Mouse (Mus musculus) forebrain, postnatal 0 days (tissue): ENCODE measurements around the gene Tbx21. TPM values are rescaled to one million over a fixed set of nuclear protein-coding genes. Genes with fewer than 3 reads are reported as not detected.
A peak's percentile ranks its signal among the peaks of the same experiment; 100 is the strongest.

ENCODE experiments used
- ATAC-seq: fragments of 200-750 bp; cut with Nextera tagmentation; 2 replicates; pipeline ENCODE4 v1.8.0; 2017; ENCODE audit warnings: mild to moderate bottlenecking, moderate library complexity
- DNase-seq: peaks from one replicate; pipeline ENCODE4 v3.0.0-alpha.2; 2015
- H3K27ac ChIP-seq: fragments of 300-500 bp; sonication (generic); 2 replicates; pipeline ENCODE4 v1.5.1; 2014; ENCODE audit warnings: low read depth, mild to moderate bottlenecking, antibody characterized with exemption, low read length, moderate library complexity, mixed read lengths
- H3K27me3 ChIP-seq: fragments of 300-500 bp; sonication (generic); 2 replicates; pipeline ENCODE4 v1.6.1; 2014; ENCODE audit warnings: mild to moderate bottlenecking, low read length, mixed read lengths; ENCODE audit not compliant: insufficient read depth
- H3K36me3 ChIP-seq: fragments of 300-500 bp; sonication (generic); 2 replicates; pipeline ENCODE4 v1.6.1; 2014; ENCODE audit warnings: mild to moderate bottlenecking, moderate library complexity; ENCODE audit not compliant: insufficient read depth
- H3K4me1 ChIP-seq: fragments of 300-500 bp; sonication (generic); 2 replicates; pipeline ENCODE4 v1.6.1; 2014; ENCODE audit warnings: antibody characterized with exemption; ENCODE audit not compliant: insufficient read depth
- H3K4me2 ChIP-seq: fragments of 300-500 bp; sonication (generic); 2 replicates; pipeline ENCODE4 v1.6.1; 2014; ENCODE audit warnings: low read depth, mild to moderate bottlenecking, moderate library complexity
- H3K4me3 ChIP-seq: fragments of 300-500 bp; sonication (generic); 2 replicates; pipeline ENCODE4 v1.5.1; 2014; ENCODE audit warnings: low read depth, low read length, mixed read lengths
- H3K9ac ChIP-seq: fragments of 300-500 bp; sonication (generic); 2 replicates; pipeline ENCODE4 v1.6.1; 2014; ENCODE audit warnings: mild to moderate bottlenecking
- H3K9me3 ChIP-seq: fragments of 300-500 bp; sonication (generic); 2 replicates; pipeline ENCODE4 v1.6.1; 2016; ENCODE audit warnings: low read length
- CTCF ChIP-seq: sonication (generic); IDR thresholded peaks from 2 replicates; pipeline ENCODE4 v1.5.1; 2016; ENCODE audit warnings: antibody characterized with exemption, control low read depth, low read depth
- WGBS: fragments of 180-500 bp; shearing (Covaris S2); extraction: QIAGEN DNeasy Blood & Tissue Kit; methylation state at CpG from one replicate; pipeline ENCODE4 v1.1.7; 2014; 5-methylcytosine and 5-hydroxymethylcytosine counted together
- polyA plus RNA-seq: library from polyadenylated mRNA; unstranded; fragments of >200 nt; fragmentation: Nextera tagmentation; extraction: Ambion mirVana; gene quantifications from 2 replicates; pipeline ENCODE4 v1.2.1, GENCODE M21; 2015
- total RNA-seq: library from RNA; depleted of rRNA; stranded (reverse); fragments of >200 nt; gene quantifications from 2 replicates; pipeline ENCODE4 v1.2.3, GENCODE M21; 2014

Tbx21 gene
- total and polyA plus RNA-seq, 2 experiments from 2014 or later = 1.7 to 2.2 TPM

DNA sequence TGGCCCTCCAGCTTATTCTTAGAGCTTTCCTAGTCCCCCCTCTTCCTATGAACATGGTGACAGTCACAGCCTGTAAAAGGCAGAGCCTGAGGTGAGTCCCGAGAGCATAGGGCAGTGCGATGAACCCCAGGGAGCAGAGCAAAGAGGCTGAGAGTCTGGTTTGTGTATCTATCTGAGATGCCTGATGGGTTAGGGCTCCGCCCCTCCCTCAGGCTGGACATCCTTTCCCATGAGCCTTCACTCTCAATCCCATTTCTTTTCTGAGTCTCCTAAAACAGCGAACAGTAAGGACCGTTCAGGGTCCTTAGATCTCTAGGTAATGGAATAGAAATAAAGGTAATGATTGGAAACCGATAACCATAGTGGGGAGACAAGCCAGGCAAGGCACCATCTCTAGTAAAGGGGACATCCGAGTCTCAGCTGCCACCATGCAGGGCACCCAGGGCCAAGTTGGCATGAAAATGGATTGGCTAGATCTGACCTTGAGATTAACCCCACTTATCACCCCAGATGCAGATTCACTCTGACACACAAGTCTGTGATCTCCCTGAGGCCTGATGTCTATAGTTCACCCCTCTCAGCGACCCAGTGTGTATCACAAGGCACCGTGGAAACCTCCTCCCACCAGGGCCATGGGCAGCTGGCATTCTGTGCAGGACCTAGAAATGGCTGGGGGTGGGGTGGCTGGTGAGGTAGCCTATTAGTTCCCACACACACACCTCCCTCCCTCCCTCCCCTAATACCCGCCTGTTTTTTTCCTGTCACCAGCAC, 9.3 kb upstream of the Tbx21 start:
- Histone ChIP-seq H3K9me3 (no peaks in the 10 kb centered on the region), H3K27ac (no peak overlapping the region), H3K36me3 (no peaks in the 10 kb centered on the region), H3K4me2 (no peak overlapping the region), H3K4me1 (peaks cover 3% of the 10 kb centered on the region; the same call in 1 of the 2 replicates), H3K27me3 (no peaks in the 10 kb centered on the region), H3K9ac (no peak overlapping the region), H3K4me3 (no peak overlapping the region)
- ATAC-seq (no peak), DNase-seq (no peak)
- no peak for TF ChIP-seq CTCF
- whole genome bisulfite sequencing = 69% methylated on average over 10 of the region's 10 CpGs

DNA sequence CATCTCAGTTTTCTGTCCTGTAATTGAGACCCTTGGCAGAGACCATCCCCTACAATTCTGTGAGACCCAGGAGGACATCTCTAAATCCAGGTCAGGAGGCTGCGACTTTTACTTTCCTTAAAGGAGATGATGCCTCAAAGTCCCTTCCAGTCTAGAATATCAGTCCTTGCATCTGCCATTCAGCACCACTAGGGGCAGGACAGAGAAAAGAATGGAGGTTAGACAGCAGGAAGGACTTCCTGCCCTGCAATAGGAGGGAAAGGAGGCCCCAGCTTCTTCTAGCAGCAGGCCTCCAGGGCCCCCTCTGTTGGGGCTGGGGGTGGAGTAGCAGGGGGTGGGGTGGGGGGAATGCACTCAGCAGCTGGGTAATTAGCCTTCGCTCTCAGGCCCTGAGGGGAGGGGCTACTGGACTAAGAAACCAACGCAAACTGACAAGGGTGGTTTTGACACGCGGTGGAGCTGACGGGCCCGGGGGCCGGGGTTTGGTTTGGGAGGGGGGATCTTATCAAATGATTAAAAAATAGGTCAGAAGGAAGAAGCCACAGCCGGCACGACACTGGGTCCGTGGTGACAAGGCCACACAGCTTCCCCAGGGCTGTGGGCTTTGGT, 8.3 kb upstream of the Tbx21 start:
- DNase-seq (no peak), ATAC-seq (no peak)
- H3K9ac ChIP-seq = no peak overlapping the region
- no peaks in the 10 kb centered on the region for H3K36me3 ChIP-seq
- H3K9me3 ChIP-seq = no peaks in the 10 kb centered on the region
- peaks cover 3% of the 10 kb centered on the region; the same call in 1 of the 2 replicates for H3K4me1 ChIP-seq
- H3K27me3 ChIP-seq = no peaks in the 10 kb centered on the region
- H3K4me3 ChIP-seq = no peak overlapping the region
- TF ChIP-seq CTCF = peak; percentile 48
- WGBS = 13% methylated on average over 11 of the region's 11 CpGs
- H3K27ac ChIP-seq = no peak overlapping the region
- H3K4me2 ChIP-seq = no peak overlapping the region

DNA sequence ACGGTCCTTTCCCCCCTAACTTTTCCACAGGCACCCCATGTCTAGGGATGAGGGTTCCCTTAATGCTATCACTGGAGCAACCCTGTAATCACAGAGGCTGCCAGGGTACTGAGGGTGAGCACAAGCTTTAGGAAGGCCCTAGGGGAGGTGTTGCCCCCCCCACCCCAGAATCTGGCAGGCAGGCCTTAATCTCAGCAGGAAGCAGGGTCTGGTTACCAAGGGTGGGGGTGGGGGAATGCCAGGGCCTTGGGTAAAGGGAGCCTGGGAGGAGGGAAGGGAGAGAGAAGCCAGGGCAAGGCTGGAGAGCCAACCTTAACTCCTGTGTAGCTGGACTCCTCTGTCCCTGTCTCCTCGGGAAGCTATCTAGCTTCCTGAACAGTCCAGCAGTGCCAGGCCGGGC, 5.5 kb upstream of the Tbx21 start:
- no peaks in the 10 kb centered on the region for H3K9me3 ChIP-seq
- H3K4me2 ChIP-seq = no peak overlapping the region
- no peak for TF ChIP-seq CTCF
- H3K4me3 ChIP-seq = no peak overlapping the region
- peaks cover 7% of the 10 kb centered on the region for H3K27me3 ChIP-seq
- no peak overlapping the region for H3K27ac ChIP-seq
- DNase-seq = no peak
- H3K4me1 ChIP-seq = no peaks in the 10 kb centered on the region
- no peaks in the 10 kb centered on the region for H3K36me3 ChIP-seq
- ATAC-seq = no peak
- H3K9ac ChIP-seq = no peak overlapping the region
- WGBS = 69% methylated on average over 3 of the region's 3 CpGs

DNA sequence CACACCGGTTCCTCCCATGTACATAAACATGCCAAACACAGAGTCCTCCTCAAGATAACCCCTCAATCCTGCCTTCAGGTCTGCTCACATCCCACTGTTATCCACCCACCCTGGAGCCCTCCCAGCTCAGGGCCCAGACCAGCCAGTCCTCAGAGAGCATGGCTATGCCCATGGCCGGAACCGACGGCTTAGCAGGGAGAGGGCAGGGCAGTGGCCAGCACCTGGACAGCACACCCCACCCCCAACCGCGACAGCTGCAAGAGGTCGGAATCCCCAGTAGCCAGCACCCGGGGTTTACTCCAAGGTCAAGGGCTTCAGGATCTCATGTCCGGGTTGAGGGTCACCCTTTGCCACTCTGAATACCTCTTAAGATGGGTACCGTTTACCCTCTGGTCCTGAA, 5.1 kb upstream of the Tbx21 start:
- peaks cover 11% of the 10 kb centered on the region for H3K27me3 ChIP-seq
- no peak overlapping the region for H3K4me3 ChIP-seq
- no peak overlapping the region for H3K27ac ChIP-seq
- H3K36me3 ChIP-seq = no peaks in the 10 kb centered on the region
- ATAC-seq = no peak
- no peak for TF ChIP-seq CTCF
- no peak overlapping the region for H3K4me2 ChIP-seq
- 56% methylated on average over 10 of the region's 10 CpGs for WGBS
- DNase-seq = no peak
- no peaks in the 10 kb centered on the region for H3K4me1 ChIP-seq
- no peaks in the 10 kb centered on the region for H3K9me3 ChIP-seq
- no peak overlapping the region for H3K9ac ChIP-seq

DNA sequence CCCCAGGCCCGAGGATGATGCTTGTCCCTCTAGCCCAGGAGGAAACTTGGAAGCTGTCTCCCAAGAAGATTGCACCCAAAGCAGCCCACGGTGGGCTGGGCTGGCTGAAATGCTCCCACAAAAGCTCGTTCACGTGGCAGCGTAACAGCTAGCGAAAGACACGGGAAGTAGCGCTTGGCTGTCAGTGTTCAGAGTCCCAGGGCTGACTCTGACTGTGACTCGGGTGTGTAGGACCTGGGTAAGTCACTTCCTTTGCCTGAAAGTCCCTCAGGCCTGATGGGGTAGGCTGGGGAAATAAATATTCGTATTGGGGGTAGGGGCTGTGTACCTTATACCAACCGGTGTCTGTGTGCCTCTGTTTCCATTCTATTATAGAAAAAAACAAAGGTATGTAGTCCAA, 666 bp upstream of the Tbx21 start:
- peaks cover 35% of the 10 kb centered on the region for H3K27me3 ChIP-seq
- H3K4me2 ChIP-seq = no peak overlapping the region
- no peak for TF ChIP-seq CTCF

DNA sequence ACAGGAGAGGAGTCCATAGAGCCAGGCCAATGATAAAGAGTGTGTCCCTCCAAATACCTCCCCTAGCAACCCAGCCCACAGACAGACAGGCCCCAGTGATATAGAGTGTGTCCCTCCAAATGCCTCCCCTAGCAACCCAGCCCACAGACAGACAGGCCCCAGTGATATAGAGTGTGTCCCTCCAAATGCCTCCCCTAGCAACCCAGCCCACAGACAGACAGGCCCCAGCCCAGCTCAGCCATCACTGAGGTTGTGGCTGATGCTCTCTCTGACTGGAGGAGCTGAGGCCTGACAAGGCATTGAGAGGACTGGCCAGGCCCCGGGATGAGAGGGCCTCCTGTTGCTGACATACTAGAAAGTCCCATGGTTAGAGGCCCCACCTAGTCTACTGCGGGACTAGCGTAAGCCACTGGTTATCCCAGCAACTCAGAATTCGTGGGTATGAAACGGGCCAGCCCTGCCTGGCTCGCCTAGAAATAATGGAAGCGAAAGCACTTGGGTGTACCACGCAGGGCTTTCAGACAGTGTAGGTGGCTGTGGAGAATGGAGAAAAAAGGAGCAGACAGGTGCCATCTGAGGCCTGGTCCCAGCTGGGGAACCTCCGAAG, 2.5 kb downstream of the Tbx21 start:
- peaks cover 35% of the 10 kb centered on the region for H3K27me3 ChIP-seq
- WGBS = 75% methylated on average over 9 of the region's 9 CpGs
- H3K4me1 ChIP-seq = peaks cover 5% of the 10 kb centered on the region; the same call in 1 of the 2 replicates
- no peak overlapping the region for H3K9ac ChIP-seq
- no peaks in the 10 kb centered on the region for H3K9me3 ChIP-seq
- no peak overlapping the region for H3K4me3 ChIP-seq
- H3K36me3 ChIP-seq = no peaks in the 10 kb centered on the region
- H3K4me2 ChIP-seq = no peak overlapping the region
- H3K27ac ChIP-seq = no peak overlapping the region
- TF ChIP-seq CTCF = no peak
- DNase-seq (no peak), ATAC-seq (no peak)

More for the DNA sequence above, 666 bp upstream of the Tbx21 start:
- no peak overlapping the region for H3K4me3 ChIP-seq
- WGBS = 7% methylated on average over 11 of the region's 11 CpGs
- H3K36me3 ChIP-seq = no peaks in the 10 kb centered on the region
- DNase-seq = no peak
- no peak overlapping the region for H3K9ac ChIP-seq
- no peak overlapping the region for H3K27ac ChIP-seq
- no peak for ATAC-seq
- H3K4me1 ChIP-seq = peaks cover 5% of the 10 kb centered on the region; the same call in 1 of the 2 replicates
- no peaks in the 10 kb centered on the region for H3K9me3 ChIP-seq

DNA sequence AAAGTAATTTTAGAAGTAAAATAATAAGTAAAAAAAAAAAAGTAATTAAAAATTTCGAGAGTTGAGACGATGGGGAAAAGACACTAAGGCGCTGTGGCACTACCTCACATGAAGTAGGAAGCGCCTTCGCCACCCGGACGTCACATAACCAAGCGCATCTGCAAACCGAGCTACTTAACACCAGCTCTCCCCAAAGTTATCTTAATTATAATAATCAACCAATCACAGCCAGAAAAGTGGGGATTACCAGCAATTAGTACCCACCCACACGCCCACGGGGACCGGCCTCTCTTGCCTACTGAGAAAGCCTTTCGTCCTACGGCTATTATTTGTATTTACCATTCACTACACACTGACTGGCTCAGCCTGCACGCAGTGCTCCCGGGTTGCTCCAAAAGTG, 6.2 kb downstream of the Tbx21 start:
- no peak for TF ChIP-seq CTCF
- no peaks in the 10 kb centered on the region for H3K36me3 ChIP-seq
- WGBS = 55% methylated on average over 16 of the region's 16 CpGs

More for the DNA sequence above, 6.2 kb downstream of the Tbx21 start:
- H3K27me3 ChIP-seq = peaks cover 12% of the 10 kb centered on the region
- no peaks in the 10 kb centered on the region for H3K9me3 ChIP-seq
- DNase-seq = no peak
- no peak overlapping the region for H3K27ac ChIP-seq
- no peak for ATAC-seq
- no peak overlapping the region for H3K4me3 ChIP-seq
- no peak overlapping the region for H3K9ac ChIP-seq
- H3K4me2 ChIP-seq = no peak overlapping the region
- H3K4me1 ChIP-seq = no peaks in the 10 kb centered on the region
